Mouse (Mus musculus) kidney, postnatal 36 days (tissue): ENCODE measurements around the gene Car1.
"Not testable (repeated sequence)": the region's sequence is repeated elsewhere in the genome, so short reads cannot be mapped to it uniquely, and the experiment has no call there.

ENCODE experiments used
- DNase-seq, 2 experiments: peaks; one replicate each; pipeline ENCODE4 v3.0.0; 2021 to 2022; ENCODE audit warnings: mixed read lengths in 2 of 2

Gene Car1

DNA sequence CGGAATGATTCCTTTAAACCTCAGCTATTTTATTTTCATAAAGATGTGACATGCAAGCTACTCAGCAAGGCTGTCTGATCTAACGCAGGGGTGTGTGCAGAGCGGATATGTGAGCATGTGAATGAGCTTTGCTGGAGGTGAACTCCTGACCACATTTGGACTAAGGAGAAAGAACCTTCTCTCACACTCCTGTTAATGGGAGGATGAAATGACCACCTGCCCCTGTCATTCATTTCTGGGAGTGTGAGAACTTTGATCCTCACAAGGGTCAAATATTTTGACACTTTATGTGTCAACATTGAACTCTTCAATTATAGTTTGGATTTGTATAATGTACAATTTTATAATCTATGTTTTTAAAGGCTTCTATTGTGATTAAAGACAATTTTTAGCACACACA, 25.8 kb downstream of the Car1 start:
- not testable (repeated sequence) for DNase-seq

DNA sequence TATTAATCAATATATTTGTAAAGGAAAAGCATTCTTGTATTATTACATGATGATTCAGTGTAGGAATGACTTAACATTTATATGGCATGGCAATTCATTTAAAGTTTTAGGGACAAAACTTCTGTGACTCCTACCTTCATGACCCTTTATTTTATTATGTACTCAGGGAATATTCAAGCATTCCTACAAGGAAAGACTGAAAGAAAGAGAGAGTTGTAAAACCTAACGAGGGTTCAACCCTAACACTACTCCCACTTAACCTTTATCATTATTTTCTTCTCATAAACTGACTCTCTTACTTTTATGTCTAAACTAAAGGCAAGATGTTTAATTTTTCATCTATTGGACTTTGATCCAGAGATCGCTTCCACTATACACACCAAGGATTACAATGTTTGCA, 28.0 kb downstream of the Car1 start:
- no peak for DNase-seq

GRCm38 (mm10) chr3:14776497-14777162, 31.5 kb downstream of the Car1 start:
- DNase-seq, result not testable (repeated sequence)

DNA sequence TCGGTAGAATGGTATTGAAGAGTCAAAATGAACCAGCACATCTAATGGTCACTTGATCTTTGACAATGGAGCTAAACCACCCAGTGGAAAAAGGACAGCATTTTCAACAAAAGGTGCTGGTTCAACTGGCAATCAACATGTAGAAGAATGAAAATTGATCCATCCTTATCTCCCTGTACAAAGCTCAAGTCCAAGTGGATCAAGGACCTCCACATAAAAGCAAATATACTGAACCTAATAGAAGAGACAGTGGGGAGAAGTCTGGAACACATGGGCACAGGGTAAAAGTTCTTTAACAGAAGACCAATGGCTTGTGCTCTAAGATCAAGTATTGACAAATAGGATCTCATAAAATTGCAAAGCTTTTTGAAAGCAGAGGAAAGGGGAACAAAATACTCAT, 33.6 kb downstream of the Car1 start:
- DNase-seq, result not testable (repeated sequence)

GRCm38 (mm10) chr3:14772473-14772872, 35.7 kb downstream of the Car1 start:
- not testable (repeated sequence) for DNase-seq

- no peak for DNase-seq
Observed at GRCm38 (mm10) chr3:14764755-14765566, 43.2 kb downstream of the Car1 start.

DNA sequence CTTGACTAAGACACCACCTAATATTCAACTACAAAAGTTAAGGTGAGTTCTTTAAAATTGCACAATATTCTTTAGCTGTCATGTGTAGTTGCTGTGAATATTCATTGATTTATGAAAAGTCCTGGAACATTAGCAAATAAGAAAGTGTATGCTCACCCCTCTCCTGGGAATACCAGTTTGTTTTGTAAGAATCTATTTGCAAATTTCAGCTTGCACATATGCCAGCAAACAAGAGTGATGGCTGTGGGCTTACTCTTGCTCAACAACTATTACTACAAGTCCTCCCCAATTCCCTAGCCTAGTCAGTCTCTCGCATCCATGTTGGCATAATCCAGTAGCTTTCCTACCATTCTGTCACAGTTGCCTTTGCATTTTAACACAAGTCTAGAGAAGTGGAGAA, 52.5 kb downstream of the Car1 start:
- no peak for DNase-seq

- DNase-seq, result no peak
Observed at GRCm38 (mm10) chr3:14746041-14746440, 62.1 kb downstream of the Car1 start.

- no peak for DNase-seq
Observed at GRCm38 (mm10) chr3:14738261-14738660, 69.9 kb downstream of the Car1 start.

DNA sequence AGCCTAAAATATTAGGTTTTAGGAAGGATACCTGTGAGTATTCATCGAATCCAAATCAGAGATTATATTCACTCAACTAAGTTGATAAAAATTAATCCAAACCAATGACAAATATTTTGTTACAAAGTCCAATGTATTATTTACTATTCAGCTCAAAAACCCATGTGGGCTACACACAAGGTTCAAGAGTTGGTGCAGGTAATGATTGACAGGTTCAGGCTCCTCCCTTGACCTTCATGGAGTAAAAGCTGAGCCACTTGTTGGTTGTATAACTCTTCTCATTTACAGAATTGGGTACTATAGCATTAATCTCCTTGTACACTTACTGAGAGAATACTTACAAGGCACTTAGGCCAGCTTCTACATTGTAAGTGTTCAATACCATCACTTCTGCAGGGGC, 80.7 kb downstream of the Car1 start:
- peak; percentile 12 to 31 for DNase-seq

DNA sequence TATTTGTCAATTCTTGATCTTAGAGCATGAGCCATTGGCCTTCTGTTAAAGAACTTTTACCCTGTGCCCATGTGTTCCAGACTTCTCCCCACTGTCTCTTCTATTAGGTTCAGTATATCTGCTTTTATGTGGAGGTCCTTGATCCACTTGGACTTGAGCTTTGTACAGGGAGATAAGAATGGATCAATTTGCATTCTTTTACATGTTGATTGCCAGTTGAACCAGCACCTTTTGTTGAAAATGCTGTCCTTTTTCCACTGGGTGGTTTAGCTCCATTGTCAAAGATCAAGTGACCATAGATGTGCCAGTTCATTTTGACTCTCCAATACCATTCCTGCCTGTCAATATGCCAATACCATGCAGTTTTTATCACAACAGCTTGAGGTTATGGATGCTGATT, 82.7 kb downstream of the Car1 start:
- DNase-seq, result not testable (repeated sequence)
